27 mouse cellular contexts compared by ENCODE assay signal in the genomic region with DNA sequence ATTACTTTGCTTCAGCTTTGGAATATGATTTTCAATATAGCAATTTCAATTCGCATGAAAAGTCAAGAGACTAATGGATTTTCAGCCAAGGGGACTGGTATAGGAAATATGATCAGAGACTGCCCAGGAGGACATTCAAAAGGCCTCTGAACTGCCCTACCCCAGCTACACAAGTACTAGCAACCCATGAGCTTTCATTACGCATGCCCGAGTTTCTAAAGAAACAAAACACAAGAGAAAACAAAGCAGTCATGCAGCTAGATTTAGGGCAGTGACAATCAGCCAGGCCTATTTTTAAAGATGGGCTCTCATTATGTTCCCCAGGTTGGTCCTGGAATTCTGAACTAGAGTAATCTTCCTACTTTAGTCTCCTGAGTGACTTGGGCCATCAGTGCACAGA.
"Had no signal": no experiment of that assay in that cellular context is flagged by ENCODE, and none has a peak within 500 bp of the region (broad histone marks: within the 10 kb centered on the region; RNA-seq: fewer than 3 reads in every experiment).

No protein-coding gene starts in this region.

- H3K9ac ChIP-seq: limb, embryonic 13.5 days; liver, embryonic 12.5 days; liver, embryonic 15.5 days; lung, embryonic 15.5 days; neural tube, embryonic 13.5 days had no signal

- H3K9me3 ChIP-seq: limb, embryonic 10.5 days; limb, embryonic 13.5 days; liver, embryonic 12.5 days; liver, embryonic 15.5 days; lung, embryonic 15.5 days; megakaryocyte, embryonic 14.5 days; midbrain, embryonic 10.5 days; neural tube, embryonic 13.5 days had no signal

- DNase-seq: kidney, adult 18-20 months; kidney, adult 9 months; kidney, postnatal 25 days; layer of hippocampus, adult 9-11 months; liver; lung, adult 18-20 months; lung, postnatal 10 days; lung, postnatal 36 days; right cerebral cortex, adult 18-20 months; right cerebral cortex, postnatal 14 days; right cerebral cortex, postnatal 4 days; thymus, adult 2 months; thymus, postnatal 14 days; thymus, postnatal 4 days had no signal

- H3K4me1 ChIP-seq: liver, embryonic 12.5 days; liver, embryonic 15.5 days; lung, embryonic 15.5 days; megakaryocyte, embryonic 14.5 days; midbrain, embryonic 10.5 days had no signal

- H3K27ac ChIP-seq: kidney, postnatal 0 days; layer of hippocampus, adult 2 months; limb, embryonic 10.5 days; limb, embryonic 13.5 days; liver, embryonic 12.5 days; liver, embryonic 15.5 days; lung, embryonic 15.5 days; midbrain, embryonic 10.5 days; neural tube, embryonic 13.5 days; stomach, postnatal 0 days had no signal

- H3K4me2 ChIP-seq: limb, embryonic 13.5 days; liver, embryonic 12.5 days; liver, embryonic 15.5 days; lung, embryonic 15.5 days; neural tube, embryonic 13.5 days had no signal

- H3K27me3 ChIP-seq: limb, embryonic 13.5 days; liver, embryonic 12.5 days; liver, embryonic 15.5 days; lung, embryonic 15.5 days; neural tube, embryonic 13.5 days had no signal

- H3K36me3 ChIP-seq: limb, embryonic 10.5 days; limb, embryonic 13.5 days; liver, embryonic 12.5 days; liver, embryonic 15.5 days; lung, embryonic 15.5 days; midbrain, embryonic 10.5 days; neural tube, embryonic 13.5 days had no signal

- H3K4me3 ChIP-seq: layer of hippocampus, adult 2 months; limb, embryonic 10.5 days; limb, embryonic 13.5 days; liver, embryonic 12.5 days; liver, embryonic 15.5 days; lung, embryonic 15.5 days; megakaryocyte, embryonic 14.5 days; midbrain, embryonic 10.5 days; myocyte; neural tube, embryonic 13.5 days had no signal

- ATAC-seq: liver, embryonic 12.5 days; midbrain, embryonic 16.5 days had no signal
